Mouse (Mus musculus) heart, embryonic 12.5 days (tissue): Measurements from ENCODE around the gene Slc6a20b. TPM values are rescaled to one million over a fixed set of nuclear protein-coding genes. Genes with fewer than 3 reads are reported as not detected.

Experiments used
- ATAC-seq: fragments of 200-750 bp; cut with Nextera tagmentation; 2 replicates; pipeline ENCODE4 v1.8.0; 2017; ENCODE audit warnings: moderate TSS enrichment, moderate library complexity; ENCODE audit not compliant: insufficient number of reproducible peaks, low FRiP score
- H3K27ac ChIP-seq: fragments of 300-500 bp; sonication (generic); 2 replicates; pipeline ENCODE4 v1.5.1; 2016; ENCODE audit warnings: mild to moderate bottlenecking, moderate library complexity; ENCODE audit not compliant: poor library complexity, severe bottlenecking
- H3K27me3 ChIP-seq: fragments of 300-500 bp; sonication (generic); replicated peaks from 2 replicates; pipeline ENCODE4 v1.6.1; 2016; ENCODE audit warnings: mild to moderate bottlenecking, moderate library complexity
- H3K36me3 ChIP-seq: fragments of 300-500 bp; sonication (generic); 2 replicates; pipeline ENCODE4 v1.6.1; 2016; ENCODE audit warnings: mild to moderate bottlenecking, moderate library complexity
- H3K4me1 ChIP-seq: fragments of 300-500 bp; sonication (generic); replicated peaks from 2 replicates; pipeline ENCODE4 v1.6.1; 2016; ENCODE audit warnings: mild to moderate bottlenecking
- H3K4me2 ChIP-seq: fragments of 300-500 bp; sonication (generic); 2 replicates; pipeline ENCODE4 v1.6.1; 2016; ENCODE audit warnings: mild to moderate bottlenecking, moderate library complexity
- H3K4me3 ChIP-seq: fragments of 300-500 bp; sonication (generic); 2 replicates; pipeline ENCODE4 v1.5.1; 2016; ENCODE audit warnings: mild to moderate bottlenecking
- H3K9ac ChIP-seq: fragments of 300-500 bp; sonication (generic); 2 replicates; pipeline ENCODE4 v1.6.1; 2016; ENCODE audit warnings: mild to moderate bottlenecking, moderate library complexity
- H3K9me3 ChIP-seq: fragments of 300-500 bp; sonication (generic); replicated peaks from 2 replicates; pipeline ENCODE4 v1.6.1; 2016; ENCODE audit warnings: mild to moderate bottlenecking, moderate library complexity
- WGBS: fragments of 180-500 bp; shearing (Covaris S2); methylation state at CpG from one replicate; pipeline ENCODE4 v1.1.7; 2016; 5-methylcytosine and 5-hydroxymethylcytosine counted together
- polyA plus RNA-seq: library from polyadenylated mRNA; unstranded; fragments of >200 nt; fragmentation: Nextera tagmentation; extraction: Ambion mirVana; gene quantifications from 2 replicates; pipeline ENCODE4 v1.2.1, GENCODE M21; 2016

Slc6a20b gene
- polyA plus RNA-seq, 1 experiment from 2014 or later = 0.18 TPM

GRCm38 (mm10) chr9:123589240-123589910, 43.0 kb downstream of the Slc6a20b start:
- Histone ChIP-seq H3K9ac (no peak overlapping the region), H3K4me2 (no peak overlapping the region), H3K27ac (no peak overlapping the region), H3K36me3 (peaks cover 41% of the 10 kb centered on the region), H3K4me3 (no peak overlapping the region), H3K9me3 (no peaks in the 10 kb centered on the region), H3K4me1 (no peaks in the 10 kb centered on the region), H3K27me3 (no peaks in the 10 kb centered on the region)
- 54% methylated on average over 7 of the region's 7 CpGs for whole genome bisulfite sequencing
- ATAC-seq = no peak

GRCm38 (mm10) chr9:123577360-123578192, 54.8 kb downstream of the Slc6a20b start:
- WGBS = 83% methylated on average over 10 of the region's 10 CpGs
- Histone ChIP-seq H3K27me3 (no peaks in the 10 kb centered on the region), H3K4me1 (no peaks in the 10 kb centered on the region), H3K4me3 (no peak overlapping the region), H3K9me3 (no peaks in the 10 kb centered on the region), H3K9ac (no peak overlapping the region), H3K4me2 (no peak overlapping the region), H3K36me3 (peaks cover 39% of the 10 kb centered on the region), H3K27ac (no peak overlapping the region)
- no peak for ATAC-seq

- Histone ChIP-seq H3K9me3 (no peaks in the 10 kb centered on the region), H3K36me3 (peaks cover 80% of the 10 kb centered on the region), H3K4me1 (peaks cover 7% of the 10 kb centered on the region; the same call in 1 of the 2 replicates), H3K27me3 (no peaks in the 10 kb centered on the region), H3K9ac (0 out of 2 replicates have a peak overlapping the region, but pooled peaks have one; percentile 32), H3K27ac (no peak overlapping the region), H3K4me2 (no peak overlapping the region), H3K4me3 (no peak overlapping the region)
- 46% methylated on average over 3 of the region's 3 CpGs for WGBS
- ATAC-seq = no peak
These were observed 77.8 kb downstream of the Slc6a20b start for GRCm38 (mm10) chr9:123554599-123554998.

Other genes with a start within 250 kb of the Slc6a20b start
- gene Limd1, start 153.9 kb downstream of the Slc6a20b start, polyA plus RNA-seq = 37.8 and 40.8 TPM in 2 replicates
- gene Sacm1l, start 102.8 kb downstream of the Slc6a20b start, polyA plus RNA-seq = 48.2 and 54.3 TPM in 2 replicates
- 0.05 and 0.11 TPM in 2 replicates for gene Ccr9, start 45.9 kb upstream of the Slc6a20b start, polyA plus RNA-seq
- gene Slc6a20a, start 46.3 kb upstream of the Slc6a20b start, polyA plus RNA-seq = 0.09 TPM in 1 of 2 replicates, not detected in the other
- 33.7 and 35.1 TPM in 2 replicates for gene Lztfl1, start 85.1 kb upstream of the Slc6a20b start, polyA plus RNA-seq
- 0.37 and 0.48 TPM in 2 replicates for gene Cxcr6, start 173.9 kb upstream of the Slc6a20b start, polyA plus RNA-seq
- gene Fyco1, start 219.3 kb upstream of the Slc6a20b start, polyA plus RNA-seq = 30.3 and 31.0 TPM in 2 replicates
- gene Xcr1, start 229.5 kb upstream of the Slc6a20b start, polyA plus RNA-seq = not detected in 2 replicates